ENCODE assay signal across 14 mouse cellular contexts in the genomic region with DNA sequence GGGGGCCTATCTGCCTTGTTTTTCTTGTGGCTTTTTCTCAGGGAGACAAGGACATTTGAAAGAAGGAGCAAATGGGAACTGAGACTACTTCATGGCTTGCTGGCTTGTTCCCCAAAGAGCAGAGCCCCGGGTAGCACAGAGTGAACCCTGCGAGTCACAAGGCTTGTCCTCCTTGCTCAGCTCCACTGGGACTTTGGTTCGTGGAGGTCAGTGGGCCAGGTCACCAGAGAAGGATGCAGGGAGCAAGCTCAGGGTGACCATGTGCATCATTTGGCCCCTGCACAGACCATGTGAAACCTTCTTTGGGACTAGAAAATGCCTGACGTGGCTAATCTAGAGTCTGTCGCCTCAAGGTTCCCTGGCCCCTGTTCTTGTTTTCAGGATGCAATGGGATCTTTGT.
DNase-seq lines count a peak whose midpoint lies in the region; ATAC-seq and TF ChIP-seq lines count a peak whose summit lies in the region.
"Had no signal": no experiment of that assay in that cellular context is flagged by ENCODE, and none has a peak within 500 bp of the region (broad histone marks: within the 10 kb centered on the region; RNA-seq: fewer than 3 reads in every experiment).

No protein-coding gene starts in this region.

- H3K4me1 ChIP-seq in liver, adult 2 months (ENCODE audit: control insufficient read depth, insufficient read depth, low read length): no peaks in the 10 kb centered on the region; the same call in 1 of the 2 replicates
- H3K4me1 ChIP-seq in liver, embryonic 12.5 days: no peaks in the 10 kb centered on the region
- H3K4me1 ChIP-seq in embryonic facial prominence, embryonic 10.5 days: peaks cover 7% of the 10 kb centered on the region
- H3K4me1 ChIP-seq in liver, embryonic 16.5 days (ENCODE audit: control insufficient read depth, low read depth, low read length): no peaks in the 10 kb centered on the region
- H3K4me1 ChIP-seq: embryonic facial prominence, embryonic 12.5 days had no signal

- H3K27me3 ChIP-seq in liver, adult 2 months (ENCODE audit: control insufficient read depth, insufficient read depth, low read length): no peaks in the 10 kb centered on the region
- H3K27me3 ChIP-seq in liver, embryonic 12.5 days (replicated peaks): no peaks in the 10 kb centered on the region
- no peaks in the 10 kb centered on the region for H3K27me3 ChIP-seq in embryonic facial prominence, embryonic 10.5 days (replicated peaks; ENCODE audit: low read depth, poor library complexity, severe bottlenecking)
- no peaks in the 10 kb centered on the region for H3K27me3 ChIP-seq in liver, embryonic 16.5 days (ENCODE audit: control insufficient read depth, insufficient read depth, low read depth, low read length)
- H3K27me3 ChIP-seq: embryonic facial prominence, embryonic 12.5 days; heart, embryonic 15.5 days had no signal

- no peak overlapping the region for H3K9ac ChIP-seq in liver, adult 2 months (ENCODE audit: low read depth, low read length)
- H3K9ac ChIP-seq in liver, embryonic 12.5 days: no peak overlapping the region
- H3K9ac ChIP-seq in liver, embryonic 16.5 days (ENCODE audit: low read depth, low read length): no peak overlapping the region
- H3K9ac ChIP-seq: embryonic facial prominence, embryonic 12.5 days; heart, embryonic 15.5 days had no signal

- no peak for ATAC-seq in liver, embryonic 12.5 days
- peak; percentile 35 for ATAC-seq in liver, embryonic 16.5 days (ENCODE audit: low read depth)
- no peak for ATAC-seq in cerebellum, adult (ENCODE audit: insufficient number of reproducible peaks, low FRiP score, low TSS enrichment)

- no peak overlapping the region for H3K4me2 ChIP-seq in liver, embryonic 12.5 days
- H3K4me2 ChIP-seq in liver, embryonic 16.5 days (ENCODE audit: low read depth, low read length): no peak overlapping the region
- H3K4me2 ChIP-seq: embryonic facial prominence, embryonic 12.5 days; heart, embryonic 15.5 days; midbrain, embryonic 11.5 days had no signal

- no peaks in the 10 kb centered on the region; the same call in 1 of the 2 replicates for H3K36me3 ChIP-seq in liver, adult 2 months (ENCODE audit: control insufficient read depth, insufficient read depth, low read length)
- H3K36me3 ChIP-seq in liver, embryonic 12.5 days: no peaks in the 10 kb centered on the region
- H3K36me3 ChIP-seq in embryonic facial prominence, embryonic 10.5 days (replicated peaks): no peaks in the 10 kb centered on the region
- H3K36me3 ChIP-seq in liver, embryonic 16.5 days (ENCODE audit: control insufficient read depth, insufficient read depth): no peaks in the 10 kb centered on the region
- H3K36me3 ChIP-seq: embryonic facial prominence, embryonic 12.5 days; heart, embryonic 15.5 days had no signal

- H3K4me3 ChIP-seq in liver, adult 2 months (ENCODE audit: insufficient read depth, low read depth, low read length): no peak overlapping the region
- no peak overlapping the region for H3K4me3 ChIP-seq in liver, embryonic 12.5 days
- no peak overlapping the region for H3K4me3 ChIP-seq in embryonic facial prominence, embryonic 10.5 days
- H3K4me3 ChIP-seq in liver, embryonic 16.5 days (ENCODE audit: low read depth, low read length): no peak overlapping the region
- H3K4me3 ChIP-seq: embryonic facial prominence, embryonic 12.5 days; heart, embryonic 15.5 days; left cerebral cortex, adult 2 months had no signal

- TF ChIP-seq POLR2A in liver, adult 2 months (IDR thresholded peaks at IDR 0.05; ENCODE audit: extremely low read depth, insufficient read depth, low read length): no peak

- peak; percentile 64 for DNase-seq in liver, adult 2 months (ENCODE audit: extremely low read depth, low read depth, low spot score)
- DNase-seq in embryonic facial prominence, embryonic 10.5 days (ENCODE audit: low spot score): no peak
- DNase-seq in heart, postnatal 4 days: peak; percentile 26
- DNase-seq in cerebellum, adult 8-10 months: no peak
- no peak for DNase-seq in T-cell, adult 2 months (ENCODE audit: low spot score)
- DNase-seq: right cerebral cortex, adult 18-20 months; thymus, postnatal 25 days had no signal

- no peak overlapping the region for H3K27ac ChIP-seq in liver, adult 2 months (replicated peaks; ENCODE audit: insufficient read depth, low read depth, low read length)
- H3K27ac ChIP-seq in liver, embryonic 12.5 days: no peak overlapping the region
- peak overlapping the region; percentile 51; the same call in 1 of the 2 replicates for H3K27ac ChIP-seq in embryonic facial prominence, embryonic 10.5 days (replicated peaks)
- H3K27ac ChIP-seq in liver, embryonic 16.5 days (ENCODE audit: low read length): no peak overlapping the region
- H3K27ac ChIP-seq: embryonic facial prominence, embryonic 12.5 days; heart, embryonic 15.5 days; left cerebral cortex, adult 2 months had no signal

- TF ChIP-seq CTCF in liver, adult 2 months (IDR thresholded peaks at IDR 0.05; ENCODE audit: low read depth, low read length): no peak

- no peaks in the 10 kb centered on the region; the same call in 1 of the 2 replicates for H3K79me2 ChIP-seq in liver, adult 2 months (ENCODE audit: control insufficient read depth, insufficient read depth, low read length)

- 42% methylated on average over 5 of the region's 5 CpGs for WGBS in liver, adult 2 months
- WGBS in liver, embryonic 12.5 days (ENCODE audit: insufficient replicate concordance): 76% methylated on average over 5 of the region's 5 CpGs
- WGBS in embryonic facial prominence, embryonic 10.5 days: 64% methylated on average over 5 of the region's 5 CpGs
- 66% methylated on average over 5 of the region's 5 CpGs for WGBS in liver, embryonic 16.5 days (ENCODE audit: insufficient replicate concordance)

- H3K9me3 ChIP-seq in liver, embryonic 12.5 days (replicated peaks): no peaks in the 10 kb centered on the region
- H3K9me3 ChIP-seq in embryonic facial prominence, embryonic 10.5 days: no peaks in the 10 kb centered on the region
- no peaks in the 10 kb centered on the region for H3K9me3 ChIP-seq in liver, embryonic 16.5 days (replicated peaks; ENCODE audit: control insufficient read depth, low read length)
- H3K9me3 ChIP-seq: embryonic facial prominence, embryonic 12.5 days; heart, embryonic 15.5 days had no signal

Comparison
In these comparisons a context has a peak if more than half of its experiments do, and no peak if none do; other contexts are left out.
1. DNase-seq: peak in liver, adult 2 months (single experiment) and heart, postnatal 4 days (single experiment); none in embryonic facial prominence, embryonic 10.5 days (single experiment), cerebellum, adult 8-10 months (single experiment) and T-cell, adult 2 months (single experiment).